Mouse (Mus musculus) frontal cortex, postnatal 25 days (tissue): ENCODE measurements around the gene Ly6g6d.
"Not testable (repeated sequence)": the region's sequence is repeated elsewhere in the genome, so short reads cannot be mapped to it uniquely, and the experiment has no call there.

Experiments
- DNase-seq, 2 experiments: peaks; one replicate each; pipeline ENCODE4 v3.0.0; 2022; ENCODE audit warnings: low spot score in 2 of 2

The Ly6g6d gene

GRCm38 (mm10) chr17:35048149-35048931 lies 29.5 kb downstream of the Ly6g6d start:
- no peak for DNase-seq

- no peak for DNase-seq
These were observed 30.2 kb downstream of the Ly6g6d start for GRCm38 (mm10) chr17:35047688-35048087.

- DNase-seq: peak; percentile 86 to 92
These were observed 31.0 kb downstream of the Ly6g6d start, which contains the start of gene Msh5 for GRCm38 (mm10) chr17:35046681-35047455. TSS of gene Msh5 (minus strand) at chr17:35046745.

GRCm38 (mm10) chr17:35045807-35046680 lies 31.8 kb downstream of the Ly6g6d start:
- DNase-seq: no peak

- DNase-seq: no peak
These were observed 32.7 kb downstream of the Ly6g6d start for GRCm38 (mm10) chr17:35044904-35045806.

- no peak for DNase-seq
These were observed 34.1 kb downstream of the Ly6g6d start for GRCm38 (mm10) chr17:35043794-35044193.

GRCm38 (mm10) chr17:35039121-35039873 lies 38.6 kb downstream of the Ly6g6d start:
- no peak for DNase-seq

- no peak for DNase-seq
These were observed 43.0 kb downstream of the Ly6g6d start for GRCm38 (mm10) chr17:35034896-35035295.

GRCm38 (mm10) chr17:35033703-35034102 lies 44.2 kb downstream of the Ly6g6d start:
- DNase-seq: not testable (repeated sequence)

- DNase-seq: no peak
These were observed 45.5 kb downstream of the Ly6g6d start for GRCm38 (mm10) chr17:35032323-35032870.

GRCm38 (mm10) chr17:35031880-35032279 lies 46.0 kb downstream of the Ly6g6d start:
- DNase-seq: no peak

GRCm38 (mm10) chr17:35031272-35031671 lies 46.6 kb downstream of the Ly6g6d start:
- no peak for DNase-seq

GRCm38 (mm10) chr17:35029691-35030532 lies 48.0 kb downstream of the Ly6g6d start:
- no peak for DNase-seq

- no peak for DNase-seq
These were observed 49.5 kb downstream of the Ly6g6d start for GRCm38 (mm10) chr17:35028315-35028714.

GRCm38 (mm10) chr17:35027277-35028068 lies 50.4 kb downstream of the Ly6g6d start, which contains the start of gene Sapcd1:
TSS of gene Sapcd1 (minus strand) at chr17:35028016.
- no peak for DNase-seq

- DNase-seq: no peak
These were observed 51.7 kb downstream of the Ly6g6d start for GRCm38 (mm10) chr17:35026206-35026605.

- no peak for DNase-seq
These were observed 53.0 kb downstream of the Ly6g6d start for GRCm38 (mm10) chr17:35024691-35025488.
